Mouse (Mus musculus) megakaryocyte, embryonic 14.5 days (primary cell): ENCODE measurements around the gene Kif5c. TPM values are rescaled to one million over a fixed set of nuclear protein-coding genes. Genes with fewer than 3 reads are reported as not detected.

Experiments
- H3K27me3 ChIP-seq: replicated peaks from 2 replicates; pipeline ENCODE3; 2012; ENCODE audit warnings: inconsistent platforms
- H3K36me3 ChIP-seq: replicated peaks from 2 replicates; pipeline ENCODE3; 2012; ENCODE audit warnings: low read length, inconsistent platforms, mixed read lengths
- H3K4me1 ChIP-seq: 2 replicates; pipeline ENCODE4 v1.6.1; 2012; ENCODE audit warnings: inconsistent platforms
- H3K4me3 ChIP-seq: replicated peaks from 2 replicates; pipeline ENCODE3; 2012; ENCODE audit warnings: moderate library complexity, mild to moderate bottlenecking, inconsistent platforms
- H3K9me3 ChIP-seq: 2 replicates; pipeline ENCODE4 v1.6.1; 2012; ENCODE audit warnings: inconsistent platforms
- FLI1 ChIP-seq: IDR thresholded peaks from 2 replicates; pipeline ENCODE4 v1.6.1; 2012; ENCODE audit warnings: low read length, inconsistent platforms, mixed read lengths
- GATA1 ChIP-seq: IDR thresholded peaks from 3 replicates; pipeline ENCODE4 v1.6.1; 2012; ENCODE audit warnings: mixed read lengths, low read length, inconsistent platforms, borderline replicate concordance
- polyA plus RNA-seq: library from polyadenylated mRNA; stranded (reverse); fragments of >175 nt; gene quantifications from 2 replicates; pipeline ENCODE4 v1.2.3, GENCODE M21; 2012; ENCODE audit warnings: low replicate concordance; ENCODE audit not compliant: insufficient read depth

The Kif5c gene
- polyA plus RNA-seq, 1 experiment, result 0.02 TPM

DNA sequence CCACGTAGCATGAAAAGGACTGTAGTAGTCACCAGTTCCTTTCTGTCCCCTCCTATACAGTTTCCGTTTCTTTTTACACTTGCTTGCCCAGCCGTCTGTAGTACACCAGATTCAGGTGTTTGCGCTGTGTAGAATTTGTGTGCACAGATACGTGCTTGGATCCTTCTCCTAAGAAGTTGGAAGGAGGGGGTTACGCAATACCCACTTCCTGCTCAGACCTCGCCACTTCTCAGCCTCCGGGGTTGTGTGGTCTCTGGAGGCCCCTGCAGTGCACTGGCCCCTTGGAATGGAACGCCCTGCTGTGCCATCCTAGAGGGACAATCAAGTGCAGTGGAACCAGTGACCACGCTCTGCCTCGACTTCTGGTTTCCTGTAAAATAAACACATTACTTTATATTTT is 152.1 kb downstream of the Kif5c start:
- no peaks in the 10 kb centered on the region for H3K36me3 ChIP-seq
- peaks cover 58% of the 10 kb centered on the region for H3K4me1 ChIP-seq
- no peaks in the 10 kb centered on the region for H3K9me3 ChIP-seq
- no peaks in the 10 kb centered on the region for H3K27me3 ChIP-seq
- peak overlapping the region; percentile 88 for H3K4me3 ChIP-seq
- TF ChIP-seq GATA1 (no peak), FLI1 (no peak)

DNA sequence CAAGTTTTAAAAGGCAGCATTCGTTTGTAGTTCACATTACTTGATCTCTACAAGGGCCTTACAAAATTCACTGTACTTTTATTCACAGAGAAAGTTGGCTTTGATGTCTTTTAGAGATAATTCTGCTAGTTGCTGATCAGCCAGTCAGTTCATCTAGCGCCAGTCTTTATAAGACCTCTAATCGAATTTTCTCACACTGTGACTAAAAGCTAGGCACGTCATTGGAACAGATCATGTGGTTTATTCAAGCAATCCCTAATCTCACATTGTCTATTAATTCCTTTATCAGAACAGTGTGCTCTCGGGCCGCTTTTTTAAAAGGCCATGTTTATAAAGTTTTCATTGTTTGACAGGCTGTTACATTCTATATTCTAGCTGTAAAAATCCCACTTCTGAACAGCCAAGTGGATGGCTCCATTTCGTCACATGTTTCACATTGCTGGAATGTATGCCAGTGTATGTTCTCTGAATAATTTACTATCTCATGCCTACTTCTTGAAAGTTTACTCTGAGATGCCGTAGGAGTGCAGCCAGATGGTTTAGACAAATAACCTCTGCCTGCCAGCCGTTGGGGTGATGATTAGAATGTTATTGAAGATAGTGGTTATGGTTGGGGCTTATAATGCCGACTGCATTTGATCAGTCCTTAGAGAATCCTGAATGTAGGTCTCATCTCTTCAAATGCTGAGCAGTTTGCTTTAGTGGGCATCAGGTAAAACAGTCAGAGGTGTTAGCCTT is 154.3 kb downstream of the Kif5c start:
- Histone ChIP-seq H3K4me3 (no peak overlapping the region), H3K4me1 (peaks cover 60% of the 10 kb centered on the region), H3K36me3 (no peaks in the 10 kb centered on the region), H3K9me3 (no peaks in the 10 kb centered on the region), H3K27me3 (no peaks in the 10 kb centered on the region)
- TF ChIP-seq GATA1 (no peak), FLI1 (no peak)

DNA sequence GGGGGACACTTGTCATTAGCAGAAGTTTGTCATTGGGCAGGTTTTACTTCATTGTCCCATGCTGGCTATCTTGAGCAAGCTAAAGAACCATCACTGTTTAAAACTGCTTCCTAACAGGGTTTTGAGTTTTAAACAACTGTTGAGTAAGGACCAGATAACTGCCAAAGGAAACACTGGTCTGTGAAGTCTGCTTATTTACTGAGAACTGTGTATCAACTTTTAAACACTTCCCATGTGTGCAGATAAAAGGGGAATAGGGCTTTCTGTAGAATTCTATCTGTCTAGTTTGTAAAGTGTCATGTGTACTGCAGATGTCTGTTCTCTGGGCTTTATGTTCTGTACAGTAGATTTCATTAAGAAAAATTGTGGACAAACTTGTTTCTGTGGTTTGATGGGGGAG is 155.1 kb downstream of the Kif5c start:
- no peaks in the 10 kb centered on the region for H3K36me3 ChIP-seq
- TF ChIP-seq GATA1, result no peak
- TF ChIP-seq FLI1, result no peak
- H3K27me3 ChIP-seq, result no peaks in the 10 kb centered on the region
- H3K9me3 ChIP-seq, result 0 out of 2 replicates have a peak, but pooled peaks cover 3% of the 10 kb centered on the region
- peaks cover 58% of the 10 kb centered on the region for H3K4me1 ChIP-seq
- no peak overlapping the region for H3K4me3 ChIP-seq

DNA sequence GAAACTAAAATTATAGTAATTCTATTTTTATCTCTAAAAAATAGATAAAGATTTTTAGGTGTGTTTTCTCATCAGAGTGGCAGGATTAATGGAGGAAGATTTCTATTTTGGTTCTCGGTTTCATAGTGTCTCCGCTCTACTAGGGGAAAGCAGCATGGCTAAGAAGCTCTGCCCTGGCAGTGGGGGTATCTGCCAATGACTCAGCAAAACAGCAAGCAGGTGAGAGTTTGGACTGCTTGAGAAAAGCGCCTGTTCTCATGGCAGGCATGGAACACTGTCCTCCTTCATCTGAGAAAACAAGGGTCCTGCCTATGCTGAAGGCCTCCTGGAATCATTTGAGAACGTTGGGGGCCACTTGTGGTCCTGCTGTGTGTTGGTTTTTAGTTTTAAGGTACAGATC is 156.1 kb downstream of the Kif5c start:
- no peak overlapping the region for H3K4me3 ChIP-seq
- no peaks in the 10 kb centered on the region for H3K27me3 ChIP-seq
- peaks cover 52% of the 10 kb centered on the region for H3K4me1 ChIP-seq
- no peaks in the 10 kb centered on the region for H3K36me3 ChIP-seq
- TF ChIP-seq GATA1, result no peak
- 0 out of 2 replicates have a peak, but pooled peaks cover 3% of the 10 kb centered on the region for H3K9me3 ChIP-seq

- TF ChIP-seq GATA1 (no peak), FLI1 (no peak)
- Histone ChIP-seq H3K36me3 (no peaks in the 10 kb centered on the region), H3K27me3 (no peaks in the 10 kb centered on the region), H3K9me3 (0 out of 2 replicates have a peak, but pooled peaks cover 7% of the 10 kb centered on the region), H3K4me3 (no peak overlapping the region), H3K4me1 (peaks cover 52% of the 10 kb centered on the region)
Measured at GRCm38 (mm10) chr2:49775735-49776134, 156.6 kb downstream of the Kif5c start.

DNA sequence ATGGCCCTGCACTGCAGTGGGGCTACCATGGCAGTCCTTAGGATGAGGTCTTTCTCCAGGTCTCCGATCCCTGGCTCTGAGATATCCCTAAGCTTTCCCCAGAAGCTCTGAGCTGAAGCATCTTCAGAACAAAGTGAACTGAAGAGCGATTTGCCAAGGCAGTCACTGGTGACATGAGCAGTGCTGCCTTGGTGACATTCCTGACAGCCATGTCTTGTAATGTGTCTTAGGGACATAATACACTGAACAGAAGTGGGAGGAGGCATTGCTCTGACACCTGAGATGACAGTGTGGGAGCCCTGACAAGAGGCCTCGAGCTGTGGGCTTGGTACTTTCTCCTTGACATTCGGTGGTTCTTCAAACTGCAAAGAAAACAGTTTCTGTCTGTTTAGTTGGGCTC is 157.3 kb downstream of the Kif5c start:
- Histone ChIP-seq H3K4me1 (peaks cover 52% of the 10 kb centered on the region), H3K9me3 (0 out of 2 replicates have a peak, but pooled peaks cover 11% of the 10 kb centered on the region)
- TF ChIP-seq FLI1, result no peak
- no peak for TF ChIP-seq GATA1

GRCm38 (mm10) chr2:49787376-49788050 is 168.4 kb downstream of the Kif5c start, which contains the start of gene Lypd6b:
Lypd6b (plus strand) TSS chr2:49787688.
- TF ChIP-seq GATA1 (no peak), FLI1 (no peak)
- H3K9me3 ChIP-seq, result peaks cover 19% of the 10 kb centered on the region
- H3K4me1 ChIP-seq, result peaks cover 15% of the 10 kb centered on the region
- H3K4me3 ChIP-seq, result peak within 1 kb of the TSS; percentile 89
- H3K36me3 ChIP-seq, result no peaks in the 10 kb centered on the region
- H3K27me3 ChIP-seq, result peaks cover 64% of the 10 kb centered on the region

More for the DNA sequence above, 157.3 kb downstream of the Kif5c start:
- Histone ChIP-seq H3K36me3 (no peaks in the 10 kb centered on the region), H3K27me3 (no peaks in the 10 kb centered on the region), H3K4me3 (no peak overlapping the region)

DNA sequence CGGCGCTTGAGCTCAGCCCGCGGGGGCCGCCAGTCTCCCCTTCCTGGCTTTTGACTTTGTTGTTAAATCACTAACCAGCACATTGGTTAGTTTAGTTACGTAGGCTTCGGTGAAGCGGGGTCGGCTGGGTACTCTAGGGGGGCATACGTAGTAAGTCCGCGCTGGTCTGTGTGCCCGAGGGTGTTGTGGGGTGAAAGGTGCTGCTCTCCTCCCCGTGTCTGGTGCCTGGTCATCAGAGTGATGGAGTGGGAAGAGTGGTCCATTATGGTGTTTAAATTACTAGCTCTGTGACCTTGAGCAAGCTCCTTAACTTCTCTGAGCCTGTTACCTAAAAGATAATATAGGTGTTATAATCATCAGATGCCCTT is 168.9 kb downstream of the Kif5c start:
- Histone ChIP-seq H3K36me3 (no peaks in the 10 kb centered on the region), H3K27me3 (peaks cover 64% of the 10 kb centered on the region), H3K4me1 (peaks cover 15% of the 10 kb centered on the region), H3K4me3 (peak overlapping the region; percentile 89), H3K9me3 (peaks cover 19% of the 10 kb centered on the region)
- TF ChIP-seq FLI1 (no peak), GATA1 (no peak)

GRCm38 (mm10) chr2:49788643-49789042 is 169.5 kb downstream of the Kif5c start:
- Histone ChIP-seq H3K4me1 (peaks cover 15% of the 10 kb centered on the region), H3K36me3 (no peaks in the 10 kb centered on the region), H3K27me3 (peaks cover 64% of the 10 kb centered on the region), H3K4me3 (no peak overlapping the region), H3K9me3 (peaks cover 19% of the 10 kb centered on the region)
- TF ChIP-seq FLI1 (no peak), GATA1 (no peak)

DNA sequence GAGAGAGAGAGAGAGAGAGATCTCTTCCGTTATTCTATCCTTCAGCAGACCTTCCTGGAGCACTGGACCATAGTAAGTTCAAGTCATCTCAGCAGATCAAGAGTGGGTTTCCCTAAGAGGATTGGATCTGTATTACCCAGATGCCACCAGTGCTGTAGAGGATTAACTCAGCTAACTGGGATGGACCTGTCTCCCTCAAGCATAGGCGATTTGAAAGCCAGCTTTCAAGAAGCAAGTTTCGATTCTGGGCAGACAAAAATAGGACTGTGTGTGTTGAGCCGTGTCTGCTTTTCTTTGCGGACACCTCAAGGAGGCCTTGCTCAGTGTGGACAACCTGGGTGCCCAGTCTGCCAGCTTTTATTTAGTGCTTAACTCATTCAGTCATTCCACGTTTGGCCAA is 170.0 kb downstream of the Kif5c start:
- Histone ChIP-seq H3K36me3 (no peaks in the 10 kb centered on the region), H3K27me3 (peaks cover 62% of the 10 kb centered on the region), H3K9me3 (peaks cover 15% of the 10 kb centered on the region), H3K4me1 (peaks cover 15% of the 10 kb centered on the region), H3K4me3 (no peak overlapping the region)
- TF ChIP-seq GATA1, result no peak
- no peak for TF ChIP-seq FLI1

DNA sequence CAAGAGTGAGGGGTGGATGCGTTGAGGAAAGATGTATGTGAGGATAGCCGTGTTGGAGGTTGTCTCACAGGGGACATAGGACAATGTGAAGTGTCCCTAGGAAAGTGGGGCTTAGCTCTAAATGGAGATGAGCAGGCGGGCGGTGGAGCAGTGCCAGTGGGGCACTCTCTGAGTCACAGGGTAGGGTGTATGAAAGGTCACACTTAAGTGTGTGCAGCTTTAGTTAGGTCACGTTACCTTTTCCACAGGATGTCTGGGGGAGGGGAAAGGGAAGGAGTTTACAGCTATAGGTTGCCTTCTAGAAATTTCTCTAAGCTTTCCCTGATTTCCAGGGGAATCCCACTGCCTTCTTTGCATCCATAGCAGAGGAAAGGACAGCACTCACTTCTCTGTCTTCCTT is 170.4 kb downstream of the Kif5c start:
- TF ChIP-seq GATA1 (no peak), FLI1 (no peak)
- no peak overlapping the region for H3K4me3 ChIP-seq
- H3K36me3 ChIP-seq, result no peaks in the 10 kb centered on the region
- peaks cover 60% of the 10 kb centered on the region for H3K27me3 ChIP-seq
- H3K9me3 ChIP-seq, result peaks cover 11% of the 10 kb centered on the region
- peaks cover 16% of the 10 kb centered on the region for H3K4me1 ChIP-seq
